Comparison of ENCODE assay signal across 8 mouse cellular contexts in genomic region chr2:11706030-11706745, GRCm38 (mm10). TPM values are rescaled to one million over a fixed set of nuclear protein-coding genes. Genes with fewer than 3 reads are reported as not detected.
DNase-seq lines count a peak whose midpoint lies in the region; ATAC-seq and TF ChIP-seq lines count a peak whose summit lies in the region.

No protein-coding gene starts in this region.

- no peak for TF ChIP-seq RAD21 in MEL (IDR thresholded peaks at IDR 0.05; ENCODE audit: low read depth, low read length)

- H3K4me1 ChIP-seq in MEL (ENCODE audit: control insufficient read depth in 1 of 2, insufficient read depth in 2 of 2, low read length in 2 of 2) = peaks cover 0 to 3% of the 10 kb centered on the region in 2 experiments; a peak in 1 of 4 replicates
- H3K4me1 ChIP-seq in heart, embryonic 10.5 days = peaks cover 9% of the 10 kb centered on the region; the same call in 1 of the 2 replicates
- 0 out of 2 replicates have a peak, but pooled peaks cover 6% of the 10 kb centered on the region for H3K4me1 ChIP-seq in limb, embryonic 14.5 days (ENCODE audit: control insufficient read depth, insufficient read depth, low read length)
- peaks cover 8% of the 10 kb centered on the region; the same call in 1 of the 2 replicates for H3K4me1 ChIP-seq in neural tube, embryonic 14.5 days (ENCODE audit: control insufficient read depth, insufficient read depth, low read length)

- peaks cover 0 to 8% of the 10 kb centered on the region in 2 experiments for H3K27me3 ChIP-seq in MEL (ENCODE audit: control insufficient read depth in 1 of 2, insufficient read depth in 2 of 2, low read length in 2 of 2)
- peaks cover 19% of the 10 kb centered on the region; the same call in 1 of the 2 replicates for H3K27me3 ChIP-seq in heart, embryonic 10.5 days (ENCODE audit: insufficient read depth, poor library complexity, severe bottlenecking)
- H3K27me3 ChIP-seq in limb, embryonic 14.5 days (ENCODE audit: control insufficient read depth, insufficient read depth, low read length) = peaks cover 14% of the 10 kb centered on the region
- peaks cover 10% of the 10 kb centered on the region; the same call in 1 of the 2 replicates for H3K27me3 ChIP-seq in neural tube, embryonic 14.5 days (ENCODE audit: control insufficient read depth, insufficient read depth, low read length)

- intact Hi-C loops in gastrocnemius, adult 2 months (cut with DNase I) = loop anchor here (5.0 to 10.0 kb wide), 2 partner anchors 71 to 101 kb away; partner anchors contain the start of genes Ankrd16, Fbh1 and Rbm17
- intact Hi-C loops in gastrocnemius, postnatal 36 days (cut with DNase I) = loop anchor here (5.0 kb wide), 1 partner anchor 71 kb away; the partner anchor contains the start of genes Ankrd16 and Fbh1

- peak overlapping the region; percentile 47 for H3K9ac ChIP-seq in MEL (ENCODE audit: control insufficient read depth, low read depth, low read length, poor library complexity, severe bottlenecking)
- H3K9ac ChIP-seq in limb, embryonic 14.5 days (ENCODE audit: low read depth, low read length, severe bottlenecking) = peak overlapping the region; percentile 64
- H3K9ac ChIP-seq in neural tube, embryonic 14.5 days (replicated peaks; ENCODE audit: low read depth, low read length) = peak overlapping the region; percentile 55

- no peaks in the 10 kb centered on the region for H3K9me3 ChIP-seq in MEL (replicated peaks; ENCODE audit: insufficient read depth, low read length)
- H3K9me3 ChIP-seq in heart, embryonic 10.5 days = no peaks in the 10 kb centered on the region
- H3K9me3 ChIP-seq in limb, embryonic 14.5 days (ENCODE audit: control insufficient read depth, low read length) = no peaks in the 10 kb centered on the region
- no peaks in the 10 kb centered on the region for H3K9me3 ChIP-seq in neural tube, embryonic 14.5 days (ENCODE audit: control insufficient read depth, low read length)

- ATAC-seq in limb, embryonic 14.5 days (ENCODE audit: low FRiP score, low read depth) = peak; percentile 47
- peak; percentile 65 for ATAC-seq in neural tube, embryonic 14.5 days (ENCODE audit: low read depth)

- no peak for TF ChIP-seq CTCF in gastrocnemius, adult 2 months (IDR thresholded peaks at IDR 0.05)
- no peak for TF ChIP-seq CTCF in MEL (IDR thresholded peaks at IDR 0.05 in 2 of 3, conservative IDR thresholded peaks at IDR 0.05 in 1 of 3; ENCODE audit: control insufficient read depth in 1 of 3, insufficient read depth in 1 of 3, low read depth in 2 of 3, low read length in 3 of 3, poor library complexity in 1 of 3, severe bottlenecking in 1 of 3)

- peaks cover 0 to 2% of the 10 kb centered on the region in 2 experiments; a peak in 1 of 4 replicates for H3K36me3 ChIP-seq in MEL (ENCODE audit: control insufficient read depth in 1 of 2, insufficient read depth in 2 of 2, low read length in 2 of 2)
- H3K36me3 ChIP-seq in heart, embryonic 10.5 days = no peaks in the 10 kb centered on the region
- no peaks in the 10 kb centered on the region for H3K36me3 ChIP-seq in limb, embryonic 14.5 days (ENCODE audit: control insufficient read depth, insufficient read depth, low read length)
- H3K36me3 ChIP-seq in neural tube, embryonic 14.5 days (ENCODE audit: control insufficient read depth, insufficient read depth, low read length) = no peaks in the 10 kb centered on the region

- H3K4me3 ChIP-seq in gastrocnemius, adult 2 months = peak overlapping the region; percentile 98
- H3K4me3 ChIP-seq in MEL (ENCODE audit: control insufficient read depth in 1 of 2, insufficient read depth in 1 of 2, low read depth in 2 of 2, low read length in 2 of 2) = peak overlapping the region; percentile 76 to 96
- H3K4me3 ChIP-seq in heart, embryonic 10.5 days = peak overlapping the region; percentile 74
- H3K4me3 ChIP-seq in limb, embryonic 14.5 days (replicated peaks; ENCODE audit: low read length) = peak overlapping the region; percentile 63
- peak overlapping the region; percentile 44 for H3K4me3 ChIP-seq in neural tube, embryonic 14.5 days (ENCODE audit: low read depth, low read length)

- H3K4me2 ChIP-seq in limb, embryonic 14.5 days (replicated peaks; ENCODE audit: low read depth, low read length, severe bottlenecking) = peak overlapping the region; percentile 97
- H3K4me2 ChIP-seq in neural tube, embryonic 14.5 days (ENCODE audit: low read depth, low read length) = peak overlapping the region; percentile 99

- no peak for TF ChIP-seq POLR2A in MEL (IDR thresholded peaks at IDR 0.05; ENCODE audit: control insufficient read depth in 1 of 2, insufficient read depth in 1 of 2, low read depth in 1 of 2, low read length in 2 of 2, poor library complexity in 1 of 2)
- no peak for TF ChIP-seq POLR2A in limb, embryonic 14.5 days (IDR thresholded peaks at IDR 0.05; ENCODE audit: borderline replicate concordance, extremely low read depth, insufficient read depth, insufficient read length)

- DNase-seq in gastrocnemius, adult 2 months = peak; percentile 24
- DNase-seq in gastrocnemius, postnatal 36 days = no peak
- peak; percentile 27 for DNase-seq in MEL (ENCODE audit: low read depth, low spot score)
- peak; percentile 75 for DNase-seq in heart, embryonic 10.5 days (ENCODE audit: low spot score)
- DNase-seq in limb, embryonic 14.5 days (ENCODE audit: low spot score) = no peak
- DNase-seq in c-Kit-positive CD71-positive TER-119-positive erythroid progenitor cells, embryonic 14.5 days (ENCODE audit: low spot score) = no peak
- DNase-seq in cerebellum, adult 8-10 months = no peak

- WGBS in heart, embryonic 10.5 days = 3% methylated on average over 28 of the region's 28 CpGs
- 4% methylated on average over 28 of the region's 28 CpGs for WGBS in limb, embryonic 14.5 days
- 5% methylated on average over 28 of the region's 28 CpGs for WGBS in neural tube, embryonic 14.5 days

- peak overlapping the region; percentile 98 for H3K27ac ChIP-seq in gastrocnemius, adult 2 months
- H3K27ac ChIP-seq in MEL (ENCODE audit: control insufficient read depth, low read depth, low read length) = no peak overlapping the region
- H3K27ac ChIP-seq in heart, embryonic 10.5 days = peak overlapping the region; percentile 87
- H3K27ac ChIP-seq in limb, embryonic 14.5 days (replicated peaks; ENCODE audit: low read depth, low read length) = no peak overlapping the region
- H3K27ac ChIP-seq in neural tube, embryonic 14.5 days (ENCODE audit: low read depth, low read length) = no peak overlapping the region

- H3K79me2 ChIP-seq in MEL (ENCODE audit: control insufficient read depth, insufficient read depth, low read length, poor library complexity) = no peaks in the 10 kb centered on the region

- no peak for TF ChIP-seq EP300 in MEL (IDR thresholded peaks at IDR 0.05; ENCODE audit: low read depth in 1 of 2, low read length in 2 of 2)

TF ChIP-seq in MEL, 35 proteins besides CTCF, POLR2A, EP300 and RAD21:
- TF ChIP-seq POLR2AphosphoS5 (IDR thresholded peaks at IDR 0.05; ENCODE audit: borderline replicate concordance, low read depth, low read length) (no peak), KAT2A (conservative IDR thresholded peaks at IDR 0.05; ENCODE audit: low read depth, low read length) (no peak), E2F4 (IDR thresholded peaks at IDR 0.05; ENCODE audit: borderline replicate concordance, low read depth, low read length) (no peak), USF1 (IDR thresholded peaks at IDR 0.05; ENCODE audit: low read depth, low read length) (0 out of 2 replicates have a peak, but pooled peaks have one; percentile 1)

RNA-seq across cellular contexts. Expression of gene Il15ra, which starts 1.1 kb away (rescaled TPM):
- total RNA-seq in gastrocnemius, adult 2 months (2021) = 10 to 100 TPM; 29.8 to 38.6 TPM
- total RNA-seq in gastrocnemius, postnatal 36 days (2021) = 10 to 100 TPM; 16.5 to 27.2 TPM
- 0.10 and 0.50 TPM in 2 replicates for total RNA-seq in MEL (2012; rRNA removed)
- polyA plus RNA-seq in MEL (2012; ENCODE audit: insufficient read depth in 1 of 2, insufficient read length in 2 of 2, low read depth in 1 of 2, low replicate concordance in 2 of 2, missing spikeins in 1 of 2) = under 1 TPM in 1 of 2 experiments, not detected in 1; 0.95 TPM
- polyA plus RNA-seq in heart, embryonic 10.5 days (2016; fragmentation: Nextera tagmentation; extraction: Ambion mirVana) = 5.1 and 6.3 TPM in 2 replicates
- polyA plus RNA-seq in limb, embryonic 14.5 days (2012; rRNA removed) = 3.7 and 4.6 TPM in 2 replicates
- 2.7 and 3.2 TPM in 2 replicates for polyA plus RNA-seq in limb, embryonic 14.5 days (2014; fragmentation: Nextera tagmentation; extraction: Ambion mirVana)
- polyA plus RNA-seq in neural tube, embryonic 14.5 days (2014; fragmentation: Nextera tagmentation; extraction: Ambion mirVana) = 0.79 and 1.1 TPM in 2 replicates

Comparison
In these comparisons a context has a peak if more than half of its experiments do, and no peak if none do; other contexts are left out.
1. DNase-seq: peak in gastrocnemius, adult 2 months (single experiment), MEL (single experiment) and heart, embryonic 10.5 days (single experiment); none in gastrocnemius, postnatal 36 days (0 of 2), limb, embryonic 14.5 days (single experiment), c-Kit-positive CD71-positive TER-119-positive erythroid progenitor cells, embryonic 14.5 days (single experiment) and cerebellum, adult 8-10 months (single experiment).
2. H3K27ac ChIP-seq: peak in gastrocnemius, adult 2 months (single experiment) and heart, embryonic 10.5 days (single experiment); none in MEL (single experiment), limb, embryonic 14.5 days (single experiment) and neural tube, embryonic 14.5 days (single experiment).
3. H3K4me3 ChIP-seq: peak in every context shown above with its lines; median percentile 98 in gastrocnemius, adult 2 months; 86 in MEL; 74 in heart, embryonic 10.5 days; 63 in limb, embryonic 14.5 days; 44 in neural tube, embryonic 14.5 days.
4. Peak in every context shown above with its lines, with median percentiles within 50 percentile points of each other: H3K9ac ChIP-seq.